Mouse (Mus musculus) stomach, embryonic 14.5 days (tissue): ENCODE results near the gene Cwh43. TPM values are rescaled to one million over a fixed set of nuclear protein-coding genes. Genes with fewer than 3 reads are reported as not detected.

Experiments
- ATAC-seq: fragments of 200-750 bp; cut with Nextera tagmentation; 2 replicates; pipeline ENCODE4 v1.8.0; 2017; ENCODE audit warnings: low read depth, moderate TSS enrichment; ENCODE audit not compliant: insufficient number of reproducible peaks, insufficient read depth, low FRiP score
- H3K27ac ChIP-seq: fragments of 300-500 bp; sonication (generic); 2 replicates; pipeline ENCODE4 v1.5.1; 2014; ENCODE audit warnings: mild to moderate bottlenecking, low read length, moderate library complexity, mixed read lengths
- H3K27me3 ChIP-seq: fragments of 300-500 bp; sonication (generic); 2 replicates; pipeline ENCODE4 v1.6.1; 2014; ENCODE audit warnings: low read length, control low read depth, mixed read lengths; ENCODE audit not compliant: control insufficient read depth, insufficient read depth
- H3K36me3 ChIP-seq: fragments of 300-500 bp; sonication (generic); 2 replicates; pipeline ENCODE4 v1.6.1; 2014; ENCODE audit warnings: mild to moderate bottlenecking, control low read depth, low read length, moderate library complexity, mixed read lengths; ENCODE audit not compliant: control insufficient read depth, insufficient read depth
- H3K4me1 ChIP-seq: fragments of 300-500 bp; sonication (generic); 2 replicates; pipeline ENCODE4 v1.6.1; 2014; ENCODE audit warnings: low read length, control low read depth, mixed read lengths; ENCODE audit not compliant: control insufficient read depth, insufficient read depth
- H3K4me2 ChIP-seq: fragments of 300-500 bp; sonication (generic); replicated peaks from 2 replicates; pipeline ENCODE4 v1.6.1; 2014; ENCODE audit warnings: low read depth, low read length, control low read depth
- H3K4me3 ChIP-seq: fragments of 300-500 bp; sonication (generic); 2 replicates; pipeline ENCODE4 v1.5.1; 2014; ENCODE audit warnings: low read depth, low read length, control low read depth
- H3K9ac ChIP-seq: fragments of 300-500 bp; sonication (generic); replicated peaks from 2 replicates; pipeline ENCODE4 v1.6.1; 2014; ENCODE audit warnings: low read depth, mild to moderate bottlenecking, control low read depth, low read length, moderate library complexity, mixed read lengths
- H3K9me3 ChIP-seq: fragments of 300-500 bp; sonication (generic); 2 replicates; pipeline ENCODE4 v1.6.1; 2016; ENCODE audit warnings: low read depth, low read length, control low read depth; ENCODE audit not compliant: control insufficient read depth
- WGBS: fragments of 180-500 bp; shearing (Covaris S2); extraction: QIAGEN DNeasy Blood & Tissue Kit; methylation state at CpG from one replicate; pipeline ENCODE4 v1.1.7; 2014; 5-methylcytosine and 5-hydroxymethylcytosine counted together
- polyA plus RNA-seq: library from polyadenylated mRNA; unstranded; fragments of >200 nt; fragmentation: Nextera tagmentation; extraction: Ambion mirVana; gene quantifications from 2 replicates; pipeline ENCODE4 v1.2.1, GENCODE M21; 2014

The Cwh43 gene
- polyA plus RNA-seq, 1 experiment from 2014 or later: not detected

DNA sequence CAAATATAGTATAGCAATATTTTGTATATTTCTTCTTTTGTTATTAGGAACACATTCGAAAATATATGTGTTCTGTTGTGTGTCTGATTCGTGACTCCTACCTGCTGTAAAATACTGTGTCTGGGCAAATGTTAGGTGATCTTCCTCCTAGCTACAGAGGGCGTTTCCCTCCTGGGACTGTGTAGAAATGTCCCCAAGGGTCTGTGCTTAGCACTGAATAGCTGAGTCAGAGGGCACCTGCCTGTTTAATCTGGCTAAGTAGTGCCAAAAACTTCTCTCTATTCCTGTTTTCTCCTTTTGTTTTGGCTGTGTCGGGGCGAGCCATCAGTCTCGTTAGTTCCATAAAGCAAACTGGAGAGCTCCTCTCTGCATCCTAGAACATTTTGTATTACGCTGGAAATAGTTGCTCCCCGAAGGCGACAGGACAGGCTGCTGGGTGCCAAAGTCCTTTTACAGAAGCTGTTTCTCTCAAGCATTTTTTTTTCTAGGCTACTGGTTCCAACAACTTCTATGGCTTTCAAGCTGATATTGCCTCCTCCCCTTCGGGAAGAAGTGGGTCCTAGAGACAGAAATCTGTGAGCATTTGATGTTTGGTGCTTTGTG, 36.9 kb upstream of the Cwh43 start:
- no peak for ATAC-seq
- WGBS: 84% methylated on average over 10 of the region's 10 CpGs
- Histone ChIP-seq H3K9ac (no peak overlapping the region), H3K4me3 (no peak overlapping the region), H3K4me1 (no peaks in the 10 kb centered on the region), H3K4me2 (no peak overlapping the region), H3K27ac (no peak overlapping the region), H3K9me3 (no peaks in the 10 kb centered on the region), H3K27me3 (no peaks in the 10 kb centered on the region), H3K36me3 (no peaks in the 10 kb centered on the region)

DNA sequence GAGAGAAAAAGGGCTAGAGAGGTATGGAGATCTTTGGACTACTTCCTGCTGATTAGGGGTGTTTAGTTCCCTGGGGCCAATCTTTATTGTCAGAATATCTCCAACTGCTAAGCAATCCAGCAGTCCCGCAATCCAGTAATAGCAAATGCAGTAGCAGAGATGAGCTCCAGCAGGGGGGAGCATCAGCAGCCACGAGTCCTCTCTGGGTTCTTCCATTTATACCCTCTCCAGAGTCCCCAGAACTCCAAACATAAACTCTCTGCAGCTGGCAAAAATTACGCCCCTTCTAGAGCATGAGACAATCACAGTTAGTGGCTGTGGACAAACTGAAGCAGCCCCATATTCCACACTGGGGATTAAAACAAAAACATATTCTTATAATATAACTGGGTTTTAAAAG, 36.1 kb upstream of the Cwh43 start:
- Histone ChIP-seq H3K4me1 (no peaks in the 10 kb centered on the region), H3K4me2 (no peak overlapping the region), H3K27me3 (no peaks in the 10 kb centered on the region), H3K36me3 (no peaks in the 10 kb centered on the region), H3K9me3 (no peaks in the 10 kb centered on the region), H3K9ac (no peak overlapping the region), H3K27ac (no peak overlapping the region), H3K4me3 (no peak overlapping the region)
- ATAC-seq: no peak
- 56% methylated on average over 3 of the region's 3 CpGs for WGBS

DNA sequence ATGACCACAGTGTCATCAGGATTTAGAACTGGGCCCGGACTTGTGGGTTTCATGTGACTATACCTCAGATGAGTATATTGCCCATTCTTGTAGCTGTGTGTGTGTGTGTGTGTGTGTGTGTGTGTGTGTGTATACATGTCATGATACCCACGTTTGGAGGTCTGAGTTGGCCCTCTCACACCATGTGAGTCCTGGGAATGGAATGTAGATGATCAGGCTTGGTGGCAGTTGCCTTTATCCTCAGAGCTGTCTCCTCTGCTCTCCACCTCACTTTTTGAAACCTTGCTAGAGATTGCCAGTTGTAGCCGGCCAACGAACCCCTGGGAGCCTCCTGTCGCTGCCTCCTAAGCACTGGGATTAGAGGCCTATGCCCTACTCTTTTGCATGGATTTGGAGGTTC, 33.3 kb upstream of the Cwh43 start:
- Histone ChIP-seq H3K4me3 (no peak overlapping the region), H3K36me3 (no peaks in the 10 kb centered on the region), H3K27ac (no peak overlapping the region), H3K27me3 (no peaks in the 10 kb centered on the region), H3K4me1 (no peaks in the 10 kb centered on the region), H3K9me3 (no peaks in the 10 kb centered on the region), H3K4me2 (no peak overlapping the region), H3K9ac (no peak overlapping the region)
- no peak for ATAC-seq
- WGBS: 68% methylated on average over 5 of the region's 5 CpGs

DNA sequence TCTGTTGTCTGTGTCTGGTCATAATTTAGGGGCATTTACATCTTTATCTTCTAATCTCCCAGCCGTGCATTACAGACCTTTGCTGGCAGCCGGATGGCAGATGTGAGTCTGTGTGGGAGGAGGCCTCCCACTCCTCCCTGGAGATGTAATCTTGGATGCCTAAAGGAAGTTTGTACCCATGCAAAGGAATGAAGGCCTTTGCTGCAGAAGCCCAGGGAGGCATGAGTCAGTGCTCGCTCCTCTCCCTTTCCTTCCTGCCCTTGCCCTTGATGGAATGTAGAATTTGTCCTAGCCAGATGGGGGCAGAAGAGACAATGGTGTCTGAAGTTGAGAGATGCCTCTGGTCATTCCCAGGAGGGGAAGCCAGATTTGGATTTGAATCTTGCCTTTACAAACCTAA, 32.7 kb upstream of the Cwh43 start:
- H3K4me2 ChIP-seq: no peak overlapping the region
- H3K4me1 ChIP-seq: no peaks in the 10 kb centered on the region
- H3K27ac ChIP-seq: no peak overlapping the region
- H3K9ac ChIP-seq: no peak overlapping the region
- H3K4me3 ChIP-seq: no peak overlapping the region
- H3K9me3 ChIP-seq: no peaks in the 10 kb centered on the region
- ATAC-seq: no peak
- H3K27me3 ChIP-seq: no peaks in the 10 kb centered on the region
- no peaks in the 10 kb centered on the region for H3K36me3 ChIP-seq
- WGBS: 48% methylated on average over 3 of the region's 3 CpGs

DNA sequence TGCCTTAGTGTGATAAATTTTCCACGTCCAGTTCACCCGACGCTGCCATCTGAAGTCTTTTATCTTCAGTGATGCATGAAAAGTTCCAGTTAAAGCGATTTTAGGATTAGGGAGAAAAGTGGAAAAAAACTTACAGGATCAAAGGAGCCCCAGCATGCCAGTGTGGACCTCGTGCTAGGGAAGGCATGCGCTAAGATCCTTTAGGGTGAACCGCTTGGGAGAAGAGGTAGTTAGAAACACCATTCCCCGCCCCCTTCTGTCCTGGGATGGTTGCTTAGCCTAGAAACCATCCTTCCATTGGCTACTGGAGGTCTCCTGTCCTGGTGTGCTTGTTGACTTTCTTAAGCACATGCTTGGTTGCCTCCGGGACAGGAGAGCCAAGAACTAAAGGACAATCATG, 29.8 kb upstream of the Cwh43 start:
- no peaks in the 10 kb centered on the region for H3K4me1 ChIP-seq
- H3K9ac ChIP-seq: no peak overlapping the region
- no peak overlapping the region for H3K27ac ChIP-seq
- H3K4me2 ChIP-seq: no peak overlapping the region
- no peaks in the 10 kb centered on the region for H3K27me3 ChIP-seq
- no peak overlapping the region for H3K4me3 ChIP-seq
- H3K36me3 ChIP-seq: no peaks in the 10 kb centered on the region
- WGBS: 61% methylated on average over 9 of the region's 9 CpGs
- no peak for ATAC-seq
- H3K9me3 ChIP-seq: no peaks in the 10 kb centered on the region

DNA sequence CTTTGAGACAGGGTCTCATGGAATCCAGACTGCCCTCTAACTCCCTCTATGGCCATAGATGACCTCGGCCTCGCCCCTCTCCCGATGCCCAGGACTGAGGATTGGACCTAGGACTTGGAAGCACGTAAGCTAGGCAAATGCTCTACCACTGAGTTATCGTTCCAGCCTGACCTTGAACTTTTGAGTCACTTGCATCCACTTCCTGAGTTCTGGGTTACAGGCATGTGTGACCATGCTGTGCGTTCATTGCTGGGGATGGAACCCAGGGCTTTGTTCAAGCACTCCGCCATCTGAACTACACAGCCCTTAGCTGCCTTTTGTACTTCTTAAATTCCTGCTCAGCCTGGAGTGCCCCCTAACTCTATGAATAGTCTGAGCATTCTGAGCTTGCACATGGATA, 29.4 kb upstream of the Cwh43 start:
- Histone ChIP-seq H3K36me3 (no peaks in the 10 kb centered on the region), H3K4me3 (no peak overlapping the region), H3K27ac (no peak overlapping the region), H3K9ac (no peak overlapping the region), H3K4me1 (no peaks in the 10 kb centered on the region), H3K9me3 (no peaks in the 10 kb centered on the region), H3K4me2 (no peak overlapping the region), H3K27me3 (no peaks in the 10 kb centered on the region)
- ATAC-seq: no peak
- 87% methylated on average over 7 of the region's 7 CpGs for WGBS

DNA sequence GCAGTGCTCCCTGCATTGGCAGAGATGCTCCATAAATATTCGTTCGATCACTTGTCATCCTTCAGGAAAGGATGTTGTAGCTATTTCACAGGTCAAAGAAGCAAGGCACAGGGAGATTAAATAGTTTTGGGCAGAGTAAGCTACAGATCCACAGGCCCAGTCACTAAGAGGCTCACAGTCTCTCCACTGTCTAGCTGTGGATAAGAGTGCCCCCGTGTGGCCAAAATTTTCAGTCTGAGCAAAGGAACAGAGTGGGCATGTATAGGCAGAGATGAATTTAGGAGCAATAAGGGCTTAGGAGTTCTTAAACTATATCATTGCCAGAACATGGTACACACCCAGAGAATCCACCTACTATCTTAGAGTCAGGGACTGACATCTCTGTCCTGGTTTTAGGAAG, 26.0 kb upstream of the Cwh43 start:
- no peak overlapping the region for H3K4me2 ChIP-seq
- no peak overlapping the region for H3K4me3 ChIP-seq
- ATAC-seq: peak; percentile 72; the same call in 1 of the 2 replicates
- no peaks in the 10 kb centered on the region for H3K4me1 ChIP-seq
- H3K27me3 ChIP-seq: no peaks in the 10 kb centered on the region
- H3K9ac ChIP-seq: no peak overlapping the region
- no peaks in the 10 kb centered on the region for H3K36me3 ChIP-seq
- H3K9me3 ChIP-seq: no peaks in the 10 kb centered on the region
- H3K27ac ChIP-seq: no peak overlapping the region
- WGBS: 22% methylated on average over 3 of the region's 3 CpGs

DNA sequence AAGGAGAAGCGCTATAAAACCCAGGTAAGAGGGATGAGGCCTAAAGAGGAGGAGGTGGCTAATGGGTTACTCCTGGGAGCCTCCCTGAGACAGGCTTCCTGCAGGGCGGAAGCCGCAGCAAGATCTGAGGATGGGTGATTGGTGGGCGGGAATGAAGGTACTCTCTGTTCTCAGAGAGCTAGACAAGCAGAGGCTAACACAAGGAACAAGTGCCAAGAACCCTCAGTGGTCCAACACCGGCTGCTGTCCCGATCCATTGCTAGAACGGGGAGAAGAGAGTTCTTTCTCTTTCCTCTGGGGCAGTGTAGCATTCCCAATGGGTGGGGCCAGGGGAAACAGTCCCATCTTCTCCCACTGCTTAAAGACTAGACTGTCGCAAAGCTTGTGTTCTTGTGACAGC, 25.0 kb upstream of the Cwh43 start:
- Histone ChIP-seq H3K9ac (no peak overlapping the region), H3K27me3 (no peaks in the 10 kb centered on the region), H3K4me2 (no peak overlapping the region), H3K4me1 (no peaks in the 10 kb centered on the region), H3K4me3 (no peak overlapping the region), H3K9me3 (no peaks in the 10 kb centered on the region), H3K36me3 (no peaks in the 10 kb centered on the region), H3K27ac (no peak overlapping the region)
- no peak for ATAC-seq
- 50% methylated on average over 8 of the region's 8 CpGs for WGBS

DNA sequence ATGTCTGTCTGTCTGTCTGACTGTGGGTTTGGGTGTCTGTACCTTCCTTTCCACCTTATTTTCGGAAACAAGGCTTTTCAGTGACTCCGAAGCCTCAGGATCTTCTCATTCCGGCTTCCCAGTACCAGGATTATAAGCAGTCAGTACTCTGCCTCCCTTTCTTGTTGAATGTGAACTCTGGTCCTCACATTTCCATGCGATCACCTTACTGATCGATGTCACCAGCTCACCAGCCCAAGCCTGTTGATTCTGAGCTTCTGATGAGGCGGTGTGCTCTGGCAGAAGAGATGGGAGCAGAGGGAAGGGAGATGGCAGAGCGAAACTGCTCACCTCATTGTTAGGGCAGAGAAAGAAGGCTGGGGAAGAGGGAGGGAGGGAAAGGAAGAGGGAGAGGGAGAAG, 24.4 kb upstream of the Cwh43 start:
- H3K27ac ChIP-seq: no peak overlapping the region
- ATAC-seq: no peak
- H3K9me3 ChIP-seq: no peaks in the 10 kb centered on the region
- no peaks in the 10 kb centered on the region for H3K36me3 ChIP-seq
- no peaks in the 10 kb centered on the region for H3K4me1 ChIP-seq
- 77% methylated on average over 7 of the region's 7 CpGs for WGBS
- H3K9ac ChIP-seq: no peak overlapping the region
- no peaks in the 10 kb centered on the region for H3K27me3 ChIP-seq
- H3K4me3 ChIP-seq: no peak overlapping the region
- H3K4me2 ChIP-seq: no peak overlapping the region
